Mouse (Mus musculus): ENCODE results near the gene Myo5c. TPM values are rescaled to one million over a fixed set of nuclear protein-coding genes. Genes with fewer than 3 reads are reported as not detected.

Myo5c gene
- polyA plus RNA-seq, 1 experiment from 2014 or later = 0.98 TPM

DNA sequence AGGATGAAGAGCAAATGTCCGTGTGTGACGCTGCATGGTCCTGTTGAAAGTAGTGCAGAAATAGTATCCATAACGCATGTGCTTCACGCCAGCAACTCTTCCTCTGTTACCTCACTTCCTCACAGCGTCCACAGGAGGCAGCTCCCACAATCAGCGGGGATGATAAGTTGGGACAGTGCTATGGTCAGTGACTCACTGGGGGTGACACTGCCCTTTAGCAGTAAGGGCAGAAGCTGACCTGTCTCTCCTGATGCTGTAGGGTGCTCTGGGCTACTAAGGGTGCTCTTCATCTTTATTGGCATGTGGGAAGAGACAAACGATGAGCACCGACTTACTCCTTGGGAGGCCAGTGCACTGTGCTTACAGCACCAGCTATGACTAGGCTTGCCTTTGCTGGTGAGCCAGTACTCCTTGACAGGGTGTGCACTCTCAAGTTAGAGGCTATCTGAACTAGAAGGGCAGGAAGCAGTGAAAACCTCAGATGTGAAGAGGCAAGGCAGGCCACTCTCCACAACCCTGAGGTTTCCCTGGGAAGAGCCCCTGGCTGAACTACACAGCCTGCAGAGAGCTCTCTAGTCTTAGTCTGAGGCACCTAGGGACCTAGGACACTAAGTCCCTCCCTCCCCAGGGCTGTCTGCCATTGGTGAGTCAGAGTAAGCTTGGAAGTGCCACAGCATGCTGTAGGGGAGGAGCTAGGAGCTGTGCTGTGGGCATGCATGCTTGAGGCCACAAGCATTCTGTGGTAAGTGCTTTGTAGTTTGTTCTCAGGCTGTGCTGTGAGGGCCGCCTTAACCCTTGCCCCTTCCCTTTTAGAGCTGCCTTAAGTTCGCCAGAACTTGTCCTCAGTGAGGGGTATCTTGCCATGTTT is 10.2 kb upstream of the Myo5c start:
- Histone ChIP-seq H3K9ac (replicated peaks) (no peak overlapping the region), H3K27ac (replicated peaks) (no peak overlapping the region), H3K4me2 (replicated peaks) (no peak overlapping the region), H3K4me3 (no peak overlapping the region), H3K27me3 (no peaks in the 10 kb centered on the region), H3K4me1 (no peaks in the 10 kb centered on the region), H3K9me3 (no peaks in the 10 kb centered on the region), H3K36me3 (peaks cover 22% of the 10 kb centered on the region)
- no peak for ATAC-seq (ENCODE audit: low FRiP score, low read depth)
- 69% methylated on average over 10 of the region's 10 CpGs for WGBS

- 12% methylated on average over 6 of the region's 8 CpGs for WGBS
- Histone ChIP-seq H3K27me3 (peaks cover 45% of the 10 kb centered on the region), H3K9ac (replicated peaks) (no peak overlapping the region), H3K4me3 (no peak overlapping the region), H3K27ac (replicated peaks) (no peak overlapping the region), H3K4me2 (replicated peaks) (no peak overlapping the region), H3K9me3 (no peaks in the 10 kb centered on the region), H3K36me3 (no peaks in the 10 kb centered on the region), H3K4me1 (peaks cover 9% of the 10 kb centered on the region)
- ATAC-seq (ENCODE audit: low FRiP score, low read depth) = no peak
Measured at GRCm38 (mm10) chr9:75232860-75233259, 1.0 kb downstream of the Myo5c start.

DNA sequence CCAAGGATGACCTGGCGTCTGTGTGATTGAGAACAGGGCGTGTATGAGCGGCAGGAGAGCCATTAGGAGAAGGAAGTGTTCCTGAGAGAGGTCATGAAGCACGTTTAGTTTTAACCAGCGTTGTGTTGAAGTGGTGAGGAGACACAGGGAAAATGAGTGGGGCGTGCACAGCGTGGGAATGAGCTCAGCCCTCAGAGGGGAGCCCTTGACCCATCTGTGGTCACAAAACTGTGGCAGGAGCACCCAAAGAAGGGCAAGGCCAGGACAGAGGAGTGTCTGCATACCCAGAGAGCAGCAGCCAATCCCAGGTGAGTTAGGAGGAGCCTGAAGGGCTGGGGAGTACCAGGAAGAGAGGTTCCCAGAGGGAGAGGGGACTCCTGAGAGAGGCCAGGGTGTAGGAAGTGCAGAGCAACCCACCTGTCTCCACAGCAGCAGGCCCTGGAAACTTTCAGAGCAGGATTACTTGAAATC is 2.5 kb downstream of the Myo5c start:
- 36% methylated on average over 7 of the region's 7 CpGs for WGBS
- Histone ChIP-seq H3K4me1 (peaks cover 9% of the 10 kb centered on the region), H3K36me3 (no peaks in the 10 kb centered on the region), H3K27me3 (peaks cover 45% of the 10 kb centered on the region), H3K4me3 (no peak overlapping the region), H3K4me2 (replicated peaks) (no peak overlapping the region), H3K9me3 (no peaks in the 10 kb centered on the region), H3K27ac (replicated peaks) (no peak overlapping the region), H3K9ac (replicated peaks) (no peak overlapping the region)
- no peak for ATAC-seq (ENCODE audit: low FRiP score, low read depth)

- 78% methylated on average over 12 of the region's 12 CpGs for WGBS
- no peaks in the 10 kb centered on the region for H3K9me3 ChIP-seq
Measured at GRCm38 (mm10) chr9:75234983-75235627, 3.3 kb downstream of the Myo5c start.

GRCm38 (mm10) chr9:75235696-75236095 is 3.9 kb downstream of the Myo5c start:
- WGBS = 46% methylated on average over 2 of the region's 2 CpGs
- H3K9me3 ChIP-seq = no peaks in the 10 kb centered on the region
- H3K9ac ChIP-seq (replicated peaks) = no peak overlapping the region
- H3K27ac ChIP-seq (replicated peaks) = no peak overlapping the region
- ATAC-seq (ENCODE audit: low FRiP score, low read depth) = no peak
- H3K4me2 ChIP-seq (replicated peaks) = no peak overlapping the region
- peaks cover 9% of the 10 kb centered on the region for H3K4me1 ChIP-seq
- peaks cover 42% of the 10 kb centered on the region for H3K27me3 ChIP-seq
- H3K4me3 ChIP-seq = no peak overlapping the region
- H3K36me3 ChIP-seq = no peaks in the 10 kb centered on the region

More at GRCm38 (mm10) chr9:75234983-75235627, 3.3 kb downstream of the Myo5c start:
- H3K4me3 ChIP-seq = no peak overlapping the region
- ATAC-seq (ENCODE audit: low FRiP score, low read depth) = no peak
- H3K27me3 ChIP-seq = peaks cover 45% of the 10 kb centered on the region
- H3K36me3 ChIP-seq = no peaks in the 10 kb centered on the region
- H3K4me2 ChIP-seq (replicated peaks) = no peak overlapping the region
- no peak overlapping the region for H3K27ac ChIP-seq (replicated peaks)
- H3K9ac ChIP-seq (replicated peaks) = no peak overlapping the region
- H3K4me1 ChIP-seq = peaks cover 9% of the 10 kb centered on the region

DNA sequence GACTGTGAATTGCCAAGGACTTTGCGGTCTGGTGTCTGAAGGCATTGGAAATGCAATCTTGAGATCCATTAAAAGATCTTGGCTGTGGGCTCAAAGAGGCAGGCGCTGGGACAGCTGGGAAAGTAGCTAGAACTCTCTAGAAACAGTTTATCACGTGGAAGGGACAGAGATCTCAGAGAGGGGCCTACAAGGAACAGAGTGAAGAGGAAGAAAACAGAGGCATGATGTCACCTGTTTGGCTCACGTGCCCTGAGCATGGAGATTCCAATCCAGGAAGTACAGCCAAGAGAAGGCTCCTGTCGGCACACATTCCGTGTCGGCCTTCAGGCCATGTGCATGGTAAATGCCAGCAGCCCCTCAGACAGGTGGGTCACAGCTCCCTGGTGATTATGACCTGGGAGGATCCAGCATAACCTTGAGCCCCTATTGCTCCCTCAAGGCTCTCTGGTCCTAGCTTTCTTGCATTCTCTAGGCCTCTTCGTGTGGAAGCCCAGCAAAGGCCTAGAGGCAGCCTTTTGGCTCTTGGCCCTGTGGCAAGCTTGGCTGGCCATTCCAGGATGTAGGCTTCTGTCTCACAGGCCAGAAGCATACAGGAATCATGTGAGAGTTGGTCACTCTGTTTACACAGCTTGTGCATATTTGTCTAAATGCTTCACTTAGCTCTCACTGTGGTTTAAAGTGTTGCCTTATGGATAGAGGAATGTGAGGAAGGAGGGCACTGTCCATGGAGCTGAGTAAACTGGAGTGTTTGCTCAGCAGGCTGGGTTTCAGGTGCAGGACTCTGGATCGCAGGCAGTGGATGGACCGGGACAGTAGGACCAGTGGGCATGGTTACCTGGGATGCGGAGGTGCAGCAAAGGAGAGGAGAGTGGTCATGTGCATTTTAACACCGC is 4.8 kb downstream of the Myo5c start:
- Histone ChIP-seq H3K27me3 (peaks cover 33% of the 10 kb centered on the region), H3K4me3 (no peak overlapping the region), H3K27ac (replicated peaks) (no peak overlapping the region), H3K9ac (replicated peaks) (no peak overlapping the region), H3K4me1 (peaks cover 8% of the 10 kb centered on the region), H3K9me3 (no peaks in the 10 kb centered on the region), H3K36me3 (no peaks in the 10 kb centered on the region), H3K4me2 (replicated peaks) (no peak overlapping the region)
- 83% methylated on average over 12 of the region's 12 CpGs for WGBS
- no peak for ATAC-seq (ENCODE audit: low FRiP score, low read depth)

DNA sequence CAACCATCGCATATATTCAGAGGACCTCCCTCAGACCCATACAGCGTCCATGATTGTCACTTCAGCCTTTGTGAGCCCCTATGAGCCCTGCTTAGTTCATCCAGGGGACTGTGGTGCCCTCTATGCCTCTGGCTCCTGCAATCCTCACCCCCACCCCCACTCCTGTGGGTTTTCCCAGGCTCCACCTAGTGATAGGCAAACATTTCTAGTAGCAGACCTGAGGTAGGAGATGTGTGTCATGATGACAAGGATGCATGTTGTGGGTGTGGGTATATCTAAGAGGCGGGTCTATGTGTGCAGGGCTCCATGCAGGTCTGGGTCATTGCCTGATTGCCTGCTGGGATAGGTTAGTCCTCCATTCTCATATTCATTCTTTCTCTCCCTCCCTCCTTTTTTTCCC is 6.4 kb downstream of the Myo5c start:
- H3K4me1 ChIP-seq = no peaks in the 10 kb centered on the region
- WGBS = 85% methylated on average over 3 of the region's 3 CpGs
- H3K9ac ChIP-seq (replicated peaks) = no peak overlapping the region
- no peak for ATAC-seq (ENCODE audit: low FRiP score, low read depth)
- H3K27ac ChIP-seq (replicated peaks) = no peak overlapping the region
- H3K4me2 ChIP-seq (replicated peaks) = no peak overlapping the region
- no peak overlapping the region for H3K4me3 ChIP-seq
- H3K36me3 ChIP-seq = no peaks in the 10 kb centered on the region
- peaks cover 18% of the 10 kb centered on the region for H3K27me3 ChIP-seq
- no peaks in the 10 kb centered on the region for H3K9me3 ChIP-seq

DNA sequence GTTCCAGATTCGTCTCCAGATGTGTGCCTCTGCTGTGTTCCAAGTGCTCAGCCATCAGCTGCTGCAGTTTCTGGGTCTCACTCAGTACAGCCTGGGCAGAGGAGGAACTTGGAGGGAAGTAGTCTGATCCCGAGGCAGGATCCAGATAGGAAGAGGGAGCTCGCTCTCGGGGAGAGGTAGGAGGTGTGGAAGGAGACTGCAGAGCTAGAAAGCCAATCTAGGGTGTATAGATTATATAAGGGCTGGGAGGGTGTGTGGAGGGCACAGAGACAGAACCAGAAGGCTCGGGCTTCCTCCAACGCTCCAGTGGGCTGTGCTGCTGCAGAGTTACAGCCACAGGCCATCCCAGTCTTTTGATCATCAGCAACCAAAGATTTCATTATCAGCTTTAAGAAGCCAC is 11.2 kb downstream of the Myo5c start:
- Histone ChIP-seq H3K4me3 (no peak overlapping the region), H3K27ac (replicated peaks) (no peak overlapping the region), H3K4me2 (replicated peaks) (no peak overlapping the region), H3K9me3 (no peaks in the 10 kb centered on the region), H3K9ac (replicated peaks) (no peak overlapping the region), H3K36me3 (no peaks in the 10 kb centered on the region), H3K4me1 (0 out of 2 replicates have a peak, but pooled peaks cover 5% of the 10 kb centered on the region), H3K27me3 (no peaks in the 10 kb centered on the region)
- ATAC-seq (ENCODE audit: low FRiP score, low read depth) = no peak
- 81% methylated on average over 6 of the region's 6 CpGs for WGBS

DNA sequence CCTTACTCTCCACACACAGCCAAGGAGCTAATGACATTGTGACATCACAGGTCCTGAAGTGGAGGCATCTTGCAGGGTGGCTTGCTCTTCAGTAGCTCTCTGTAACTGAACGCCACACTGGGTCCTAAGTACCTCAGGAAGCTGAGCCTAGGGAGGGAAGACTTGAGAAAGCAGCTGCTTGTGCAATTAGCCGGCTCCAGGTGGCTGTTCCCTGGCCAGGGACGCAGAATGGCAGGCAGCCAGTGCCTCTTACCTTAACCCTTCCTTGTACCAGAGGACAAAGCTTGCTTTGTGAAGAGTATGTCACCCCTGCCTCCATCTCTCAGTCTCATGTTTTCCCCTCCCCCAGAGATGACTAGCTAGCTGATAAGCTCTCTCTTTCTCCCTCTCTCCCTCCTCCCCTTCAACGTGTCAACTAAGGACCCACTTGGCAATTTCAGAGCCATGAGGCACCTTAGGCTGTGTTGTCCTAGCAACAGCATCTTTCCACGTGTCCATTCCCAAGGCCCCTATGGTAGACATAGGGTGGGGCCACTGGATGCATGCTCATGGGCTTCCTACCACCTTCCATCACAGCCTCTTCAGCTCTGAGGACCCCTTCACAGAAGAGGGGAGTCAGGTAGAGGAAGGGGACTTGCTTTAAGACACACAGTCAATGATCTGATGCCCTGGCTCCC is 12.0 kb downstream of the Myo5c start:
- 41% methylated on average over 5 of the region's 5 CpGs for WGBS
- H3K4me1 ChIP-seq = 0 out of 2 replicates have a peak, but pooled peaks cover 5% of the 10 kb centered on the region
- H3K27me3 ChIP-seq = no peaks in the 10 kb centered on the region
- H3K4me3 ChIP-seq = no peak overlapping the region
- no peak overlapping the region for H3K27ac ChIP-seq (replicated peaks)
- no peaks in the 10 kb centered on the region for H3K36me3 ChIP-seq
- no peak overlapping the region for H3K9ac ChIP-seq (replicated peaks)
- no peak for ATAC-seq (ENCODE audit: low FRiP score, low read depth)
- H3K4me2 ChIP-seq (replicated peaks) = no peak overlapping the region
- no peaks in the 10 kb centered on the region for H3K9me3 ChIP-seq

GRCm38 (mm10) chr9:75244527-75244926 is 12.7 kb downstream of the Myo5c start:
- no peak for ATAC-seq (ENCODE audit: low FRiP score, low read depth)
- Histone ChIP-seq H3K9me3 (no peaks in the 10 kb centered on the region), H3K9ac (replicated peaks) (no peak overlapping the region), H3K4me3 (no peak overlapping the region), H3K27ac (replicated peaks) (no peak overlapping the region), H3K27me3 (no peaks in the 10 kb centered on the region), H3K4me1 (0 out of 2 replicates have a peak, but pooled peaks cover 5% of the 10 kb centered on the region), H3K4me2 (replicated peaks) (no peak overlapping the region), H3K36me3 (no peaks in the 10 kb centered on the region)
- WGBS = 79% methylated on average over 4 of the region's 4 CpGs
